Mouse (Mus musculus) T-helper 2 cell (primary cell): ENCODE measurements at regions not wholly inside any gene's neighbourhood (a gene's known extent, or its start where the extent isn't known, plus 50 kb on each side); places are given as distances from the start of the nearest gene placed in this dataset.

ENCODE experiments used
- in situ Hi-C: fragments of 300-600 bp; cut with MboI, MseI; formaldehyde crosslinking; loops from one replicate; pipeline ENCODE4 v1.15.1; 2025; ENCODE audit warnings: high pct_unique_total_duplicates

DNA sequence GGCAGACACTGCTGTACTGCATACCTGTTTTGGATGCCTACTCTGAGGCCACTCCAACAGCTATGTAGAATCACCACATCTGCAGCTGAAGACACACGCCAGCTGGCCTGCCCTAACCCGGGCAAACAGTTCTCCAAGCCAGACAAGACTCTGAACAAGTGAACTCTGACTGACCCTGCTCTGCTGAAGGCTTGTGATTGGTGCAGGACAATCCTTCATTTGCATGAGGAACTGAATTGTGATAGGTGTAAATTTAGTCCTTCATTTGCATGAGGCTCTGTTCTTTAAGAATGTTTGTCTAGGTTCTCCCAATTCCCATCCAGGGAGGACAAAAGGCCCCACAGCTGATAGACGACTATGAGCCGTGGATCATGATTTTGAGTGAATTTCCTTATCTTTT is 104.9 kb upstream of the Slc22a12 start:
- in situ Hi-C loops = loop anchor here (25.0 kb wide), 1 partner anchor 485 kb away; no protein-coding TSS in a partner anchor

DNA sequence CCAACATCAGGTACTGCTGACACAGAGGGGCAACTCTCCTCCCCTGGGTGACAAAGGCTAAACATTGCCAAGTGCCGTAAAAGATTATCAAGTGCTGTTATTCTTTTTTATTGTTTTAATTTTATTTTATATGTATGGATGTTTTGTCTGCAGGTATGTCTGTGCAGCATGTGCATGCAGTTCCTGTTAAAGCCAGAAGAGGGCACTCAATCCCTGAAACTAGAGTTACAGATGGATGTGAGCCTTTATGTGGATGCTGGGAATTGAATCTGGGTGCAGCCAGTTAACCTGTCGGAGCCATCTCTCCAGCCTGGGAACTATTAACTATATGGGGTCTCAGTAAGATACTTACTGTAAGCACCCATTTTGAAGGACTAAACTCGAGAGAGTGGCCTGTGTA is 104.4 kb upstream of the Slc22a12 start:
- in situ Hi-C loops = loop anchor here (25.0 kb wide), 1 partner anchor 485 kb away; no protein-coding TSS in a partner anchor

DNA sequence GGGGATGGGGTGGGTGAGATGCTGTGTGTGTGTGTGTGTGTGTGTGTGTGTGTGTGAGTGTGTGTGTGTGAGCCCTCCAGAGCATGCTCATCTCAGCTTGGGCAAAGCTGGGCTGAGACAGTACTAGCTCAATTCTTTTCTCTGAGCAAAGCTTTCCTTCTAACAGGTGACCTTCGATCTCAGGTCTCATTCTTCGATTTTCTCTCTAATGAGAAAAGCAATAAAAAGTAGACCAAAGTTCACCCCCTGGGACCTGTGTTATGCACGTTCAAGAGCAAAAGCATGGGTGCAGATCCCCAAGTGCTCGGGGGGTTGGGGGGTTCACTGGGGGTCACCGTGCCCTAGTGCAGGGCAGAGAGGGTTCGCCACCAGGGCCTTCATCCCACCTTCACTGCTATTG is 103.1 kb upstream of the Slc22a12 start:
- in situ Hi-C loops = loop anchor here (25.0 kb wide), 1 partner anchor 484 kb away; no protein-coding TSS in a partner anchor

- in situ Hi-C loops = loop anchor here (25.0 kb wide), 1 partner anchor 483 kb away; no protein-coding TSS in a partner anchor
Measured at GRCm38 (mm10) chr19:6644871-6645270, 102.0 kb upstream of the Slc22a12 start.

- in situ Hi-C loops = loop anchor here (25.0 kb wide), 1 partner anchor 477 kb away; no protein-coding TSS in a partner anchor
Measured at GRCm38 (mm10) chr19:6639681-6640080, 96.8 kb upstream of the Slc22a12 start.

DNA sequence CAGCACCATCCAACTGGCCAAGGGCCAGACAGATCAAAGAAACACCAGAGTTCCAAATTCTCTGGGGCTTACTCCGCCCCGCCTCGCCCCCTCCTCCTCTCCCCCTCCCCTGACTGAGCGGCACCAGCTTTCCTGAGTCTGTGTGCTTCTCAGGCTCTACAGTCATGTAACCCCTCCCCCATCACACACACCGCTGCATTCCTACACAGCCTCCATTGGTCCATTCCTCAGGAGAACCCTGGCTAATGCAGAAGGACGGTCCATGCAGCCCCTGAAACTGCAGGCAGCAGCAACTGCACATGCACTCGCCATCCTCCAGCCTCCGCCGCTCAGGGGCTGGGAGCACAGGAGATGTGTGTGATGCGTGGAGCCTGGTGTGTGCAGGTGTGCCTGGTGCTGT is 90.6 kb upstream of the Slc22a12 start:
- in situ Hi-C loops = loop anchor here (25.0 kb wide), 1 partner anchor 471 kb away; no protein-coding TSS in a partner anchor

- in situ Hi-C loops = loop anchor here (25.0 kb wide), 1 partner anchor 470 kb away; no protein-coding TSS in a partner anchor
Measured at GRCm38 (mm10) chr19:6631817-6632216, 89.0 kb upstream of the Slc22a12 start.

- in situ Hi-C loops = loop anchor here (25.0 kb wide), 1 partner anchor 468 kb away; no protein-coding TSS in a partner anchor
Measured at GRCm38 (mm10) chr19:6630613-6630940, 87.7 kb upstream of the Slc22a12 start.

DNA sequence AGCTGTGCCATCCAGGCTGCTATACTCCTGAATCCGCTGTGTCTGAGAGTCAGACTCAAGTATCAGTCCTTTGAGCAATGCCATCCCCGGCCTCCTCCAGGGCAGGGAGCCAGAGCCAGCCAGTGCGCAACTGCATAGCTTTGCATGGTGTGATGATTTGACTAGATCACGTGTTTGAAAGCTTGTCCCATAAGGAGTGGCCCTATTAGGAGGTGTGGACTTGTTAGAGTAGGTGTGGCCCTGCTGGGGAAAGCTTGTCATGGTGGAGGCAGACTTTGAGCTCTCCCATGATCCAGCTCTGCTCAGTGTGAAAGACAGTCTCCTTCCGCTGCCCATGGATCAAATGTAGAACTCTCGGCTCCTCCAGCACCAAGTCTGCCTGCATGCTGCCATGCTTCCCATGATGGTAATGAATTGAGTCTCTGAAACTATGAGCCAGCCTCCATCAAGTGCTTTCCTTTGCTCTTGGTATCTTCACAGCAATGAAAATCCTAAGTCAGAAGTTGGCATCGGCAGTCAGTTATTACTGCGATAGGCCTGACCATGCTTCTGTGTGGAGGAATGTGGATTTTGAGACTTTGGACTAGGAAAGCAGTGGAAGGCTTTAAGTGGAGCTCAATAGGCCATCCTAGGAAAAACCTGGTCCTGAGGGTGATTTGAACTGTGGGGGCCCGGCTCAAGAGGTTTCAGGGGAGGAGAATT is 87.2 kb upstream of the Slc22a12 start:
- in situ Hi-C loops = loop anchor here (25.0 kb wide), 1 partner anchor 468 kb away; no protein-coding TSS in a partner anchor

DNA sequence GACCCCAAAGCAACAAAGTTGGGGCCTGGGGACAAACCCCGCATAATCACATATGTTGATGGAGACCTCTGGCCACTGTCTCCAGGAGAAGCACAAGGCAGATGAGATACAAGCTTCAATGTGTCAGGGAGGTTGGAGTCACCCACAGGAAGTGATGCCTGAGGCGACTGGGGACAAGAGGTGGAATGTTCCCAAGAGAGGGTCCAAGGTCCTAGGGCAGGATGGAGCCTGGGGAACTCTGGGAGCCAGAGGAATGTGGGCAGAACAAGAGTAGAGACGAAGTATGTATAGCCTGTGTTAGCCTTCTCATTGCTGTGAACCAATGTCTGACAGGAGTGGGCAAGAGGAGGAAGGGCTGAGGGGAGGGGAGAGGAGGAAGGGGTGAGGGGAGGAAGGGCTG is 82.7 kb upstream of the Slc22a12 start:
- in situ Hi-C loops = loop anchor here (25.0 kb wide), 1 partner anchor 463 kb away; no protein-coding TSS in a partner anchor

- in situ Hi-C loops = no loop called here
Measured at GRCm38 (mm10) chr19:6621023-6621422, 78.2 kb upstream of the Slc22a12 start.

DNA sequence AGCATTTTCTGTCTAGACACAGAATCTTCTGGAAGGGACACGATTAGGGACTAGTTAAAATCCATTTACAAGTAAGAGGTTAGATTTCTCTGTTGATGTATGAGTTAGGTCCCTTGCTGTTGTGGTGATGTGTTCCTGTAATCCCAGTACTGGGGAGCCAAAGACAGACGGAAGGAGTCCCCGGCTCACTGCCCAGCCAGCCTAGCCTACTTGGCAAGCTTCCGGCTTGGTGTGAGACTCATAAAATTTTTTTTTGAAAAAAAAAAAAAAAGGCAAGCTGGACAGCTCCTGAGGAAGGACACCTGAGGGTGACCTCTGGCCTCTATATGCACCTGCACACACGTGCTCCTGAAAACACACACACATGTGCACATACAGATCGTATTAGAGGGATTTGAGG is 76.7 kb upstream of the Slc22a12 start:
- in situ Hi-C loops = no loop called here

- in situ Hi-C loops = no loop called here
Measured at GRCm38 (mm10) chr19:6616659-6617058, 73.8 kb upstream of the Slc22a12 start.

DNA sequence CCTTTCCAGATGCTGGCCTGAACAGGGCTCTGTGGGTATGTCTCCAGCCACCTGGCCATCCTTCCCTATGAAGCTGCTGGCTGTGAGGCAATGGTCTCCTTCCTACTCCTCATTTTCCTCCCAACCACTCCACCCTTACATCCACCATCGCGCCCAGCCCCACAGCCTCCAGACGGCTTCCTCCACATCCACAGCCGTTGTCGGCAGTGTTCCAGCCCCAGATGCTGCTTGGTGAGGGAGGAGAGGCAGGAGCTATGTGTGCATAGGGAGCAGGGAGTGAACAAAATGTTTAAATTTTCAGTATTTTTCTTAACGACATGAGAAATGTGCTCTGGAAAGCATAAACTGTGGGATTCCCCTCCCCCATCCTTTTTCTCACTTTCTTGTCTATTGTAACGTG is 69.6 kb upstream of the Slc22a12 start:
- in situ Hi-C loops = no loop called here

DNA sequence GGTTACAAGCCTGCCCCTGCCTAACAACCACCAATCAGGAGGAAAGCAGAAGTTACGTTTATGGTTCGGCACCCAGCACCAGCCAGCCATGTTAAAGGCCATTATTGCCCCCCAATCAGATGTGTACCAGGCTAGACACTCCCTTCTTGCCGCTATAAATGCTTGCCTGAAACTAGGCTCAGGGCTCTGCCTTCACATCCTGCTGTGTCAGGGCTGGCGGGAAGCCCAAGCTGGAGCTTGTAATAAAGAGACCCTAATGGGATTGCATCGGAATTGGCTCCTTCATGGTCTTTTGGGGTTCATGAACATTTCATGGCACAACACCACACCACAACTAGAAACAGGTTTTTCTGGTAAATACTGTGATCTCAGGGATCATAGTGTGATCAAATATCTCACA is 69.1 kb upstream of the Slc22a12 start:
- in situ Hi-C loops = no loop called here

DNA sequence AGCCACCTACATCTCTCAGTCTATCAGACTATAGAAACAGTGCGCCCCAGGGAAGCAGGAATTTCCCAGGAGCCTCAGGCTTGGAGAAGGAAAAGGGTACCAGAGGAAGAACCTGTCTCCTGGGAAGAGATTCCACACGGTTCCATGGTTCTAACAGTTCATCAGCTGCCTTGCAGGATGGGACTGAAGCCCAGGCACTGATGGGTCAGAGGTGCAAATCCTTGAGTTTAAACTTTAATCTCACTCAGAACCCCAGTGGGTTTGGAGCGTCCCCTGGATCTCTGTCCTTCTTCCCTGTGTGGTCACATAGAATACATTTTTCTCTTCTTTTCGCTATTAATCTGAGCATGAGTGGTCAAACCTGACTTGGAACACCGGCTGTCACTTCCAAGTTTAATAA is 67.9 kb upstream of the Slc22a12 start:
- in situ Hi-C loops = no loop called here

DNA sequence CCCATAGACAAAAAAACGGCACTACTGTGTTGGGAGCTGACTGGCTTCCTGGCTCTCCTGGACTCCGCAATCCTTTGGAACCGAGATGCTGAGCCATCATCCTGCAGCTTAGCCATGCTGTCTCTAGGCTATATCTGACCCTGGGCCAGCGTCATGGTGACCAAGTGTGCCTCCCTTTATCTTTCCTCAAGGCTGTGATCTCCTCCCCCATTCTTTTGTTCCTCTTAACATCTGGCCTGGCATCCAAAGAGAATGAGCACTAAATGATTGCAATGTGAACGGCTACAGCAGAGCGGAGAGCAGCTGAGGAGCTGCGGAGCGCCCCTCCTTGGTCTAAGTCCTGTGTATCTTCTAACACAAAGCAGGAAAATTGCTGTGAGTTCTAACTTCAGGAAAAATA is 67.2 kb upstream of the Slc22a12 start:
- in situ Hi-C loops = no loop called here

DNA sequence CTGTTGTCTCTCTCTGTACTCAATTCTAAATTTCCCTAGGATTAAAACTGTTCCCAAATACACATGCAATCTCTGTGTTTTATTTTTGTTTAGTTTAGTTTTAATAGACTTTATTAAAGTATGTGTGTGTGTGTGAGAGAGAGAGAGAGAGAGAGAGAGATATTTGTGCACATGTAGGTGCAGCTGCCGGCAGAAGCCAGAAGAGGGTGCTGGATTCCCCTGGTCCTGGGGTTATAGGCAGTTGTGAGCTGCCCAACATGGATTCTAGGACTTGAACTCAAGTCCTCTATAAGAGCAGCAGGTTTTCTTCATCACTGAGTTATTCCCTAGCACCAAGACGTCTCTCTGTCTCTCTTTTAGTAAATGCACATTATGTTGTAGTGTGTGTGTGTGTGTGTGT is 64.7 kb upstream of the Slc22a12 start:
- in situ Hi-C loops = no loop called here

- in situ Hi-C loops = no loop called here
Measured at GRCm38 (mm10) chr19:6606667-6607066, 63.8 kb upstream of the Slc22a12 start.

GRCm38 (mm10) chr19:6604702-6605101 is 61.9 kb upstream of the Slc22a12 start:
- in situ Hi-C loops = no loop called here

- in situ Hi-C loops = no loop called here
Measured at GRCm38 (mm10) chr19:6600873-6601530, 58.2 kb upstream of the Slc22a12 start.

DNA sequence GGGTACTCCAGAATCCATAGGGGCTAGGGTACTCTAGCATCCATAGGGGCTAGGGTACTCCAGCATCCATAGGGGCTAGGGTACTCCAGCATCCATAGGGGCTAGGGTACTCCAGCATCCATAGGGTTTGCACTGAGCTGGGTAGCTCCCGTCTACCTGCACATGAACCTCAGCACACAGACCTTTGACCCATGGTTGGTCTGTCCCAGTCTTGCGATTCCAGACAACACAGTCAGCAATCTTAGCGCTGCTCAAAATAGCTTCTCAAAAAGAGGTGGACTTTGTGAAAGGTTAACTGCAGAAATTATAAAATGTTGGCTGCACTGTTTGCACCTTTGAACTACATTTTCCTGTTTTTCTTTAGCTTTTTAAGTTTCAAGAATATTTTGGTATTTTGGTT is 56.4 kb upstream of the Slc22a12 start:
- in situ Hi-C loops = no loop called here

GRCm38 (mm10) chr19:6598186-6598585 is 55.4 kb upstream of the Slc22a12 start:
- in situ Hi-C loops = no loop called here
